Mouse (Mus musculus) neutrophil, adult 83 days (primary cell): ENCODE data around the gene Rps3a1. TPM values are rescaled to one million over a fixed set of nuclear protein-coding genes. Genes with fewer than 3 reads are reported as not detected.

Source experiments
- total RNA-seq, 2 experiments: library from RNA; stranded (reverse); gene quantifications; one replicate each; pipeline ENCODE4 v1.2.4; 2023

Gene Rps3a1
- 100 to 1,000 TPM; 558 to 600 TPM for total RNA-seq

DNA sequence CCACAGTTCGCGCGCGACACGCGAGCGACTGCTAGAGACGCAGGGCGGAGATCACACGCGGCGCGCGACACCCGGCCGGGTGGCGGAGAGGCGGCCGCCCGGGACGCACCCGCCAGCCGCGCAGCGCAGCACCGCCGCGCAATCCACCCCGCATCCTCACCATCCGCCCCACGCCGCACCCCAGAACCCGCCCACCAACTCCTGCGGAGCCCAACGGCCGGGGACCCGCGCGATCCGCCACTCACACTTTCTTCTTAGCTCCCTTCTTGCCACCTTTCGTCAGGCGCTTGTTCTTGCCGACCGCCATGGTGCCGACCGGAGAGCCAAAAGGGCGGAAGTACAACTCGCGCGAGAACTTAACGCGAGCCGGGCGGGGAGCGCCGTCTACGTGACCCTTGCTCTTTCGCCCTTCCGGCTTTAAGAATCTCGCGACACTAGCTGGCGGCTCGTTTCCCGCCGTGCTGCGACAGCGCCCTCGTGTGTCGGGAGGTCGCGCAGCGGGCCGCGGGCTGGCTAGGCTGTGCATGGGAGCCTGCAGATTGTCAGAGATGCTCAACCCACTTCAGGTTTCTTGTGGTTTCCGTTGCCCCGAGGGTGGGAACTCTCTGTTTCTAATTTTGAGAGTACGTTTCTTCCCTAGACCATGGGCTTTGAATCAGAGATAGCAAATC is at the start of gene Rps3a1:
Rps3a1 (minus strand) TSS at position 440 of the 671 bp plus-strand sequence.

Other genes starting within 250 kb of the Rps3a1 start
- gene Sh3d19, start 171.6 kb downstream of the Rps3a1 start, total RNA-seq, result under 1 TPM; 0.57 to 0.71 TPM
- not detected for gene Prss48, start 140.2 kb downstream of the Rps3a1 start, total RNA-seq
- 10 to 100 TPM in 1 of 2 experiments, 1 to 10 TPM in 1; 9.2 to 11.1 TPM for gene Lrba, start 82.0 kb upstream of the Rps3a1 start, total RNA-seq